Mouse (Mus musculus): ENCODE data around the gene Grip1.

GRCm38 (mm10) chr10:119458991-119459390 is 5.4 kb downstream of the Grip1 start:
- TF ChIP-seq CTCF (IDR thresholded peaks at IDR 0.05; ENCODE audit: low read depth) (no peak), EP300 (IDR thresholded peaks at IDR 0.05; ENCODE audit: low read depth) (no peak)

Measured in liver, postnatal 0 days (tissue).